Mouse (Mus musculus): ENCODE results near the gene Vwf. TPM values are rescaled to one million over a fixed set of nuclear protein-coding genes. Genes with fewer than 3 reads are reported as not detected.

The Vwf gene
- polyA plus RNA-seq, 1 experiment from 2014 or later = 15.9 TPM

GRCm38 (mm10) chr6:125661106-125661877 lies 114.7 kb downstream of the Vwf start:
- no peak overlapping the region for H3K27ac ChIP-seq
- H3K79me2 ChIP-seq (ENCODE audit: inconsistent target) = no peaks in the 10 kb centered on the region
- WGBS (ENCODE audit: missing documents) = 62% methylated on average over 13 of the region's 14 CpGs
- no peaks in the 10 kb centered on the region for H3K36me3 ChIP-seq (ENCODE audit: inconsistent target)
- H3K4me3 ChIP-seq (ENCODE audit: inconsistent target) = no peak overlapping the region

GRCm38 (mm10) chr6:125663906-125664305 lies 117.3 kb downstream of the Vwf start:
- WGBS (ENCODE audit: missing documents) = 87% methylated on average over 2 of the region's 2 CpGs
- no peak overlapping the region for H3K4me3 ChIP-seq (ENCODE audit: inconsistent target)
- no peak overlapping the region for H3K27ac ChIP-seq
- H3K79me2 ChIP-seq (ENCODE audit: inconsistent target) = no peaks in the 10 kb centered on the region
- no peaks in the 10 kb centered on the region for H3K36me3 ChIP-seq (ENCODE audit: inconsistent target)

GRCm38 (mm10) chr6:125671835-125672234 lies 125.3 kb downstream of the Vwf start:
- H3K36me3 ChIP-seq (ENCODE audit: inconsistent target) = no peaks in the 10 kb centered on the region
- WGBS (ENCODE audit: missing documents) = 91% methylated on average over 3 of the region's 3 CpGs
- H3K27ac ChIP-seq = no peak overlapping the region
- no peak overlapping the region for H3K4me3 ChIP-seq (ENCODE audit: inconsistent target)
- H3K79me2 ChIP-seq (ENCODE audit: inconsistent target) = no peaks in the 10 kb centered on the region

GRCm38 (mm10) chr6:125678492-125678891 lies 131.9 kb downstream of the Vwf start:
- Histone ChIP-seq H3K36me3 (ENCODE audit: inconsistent target) (0 out of 2 replicates have a peak, but pooled peaks cover 9% of the 10 kb centered on the region), H3K27ac (no peak overlapping the region), H3K4me3 (ENCODE audit: inconsistent target) (no peak overlapping the region), H3K79me2 (ENCODE audit: inconsistent target) (no peaks in the 10 kb centered on the region)
- WGBS (ENCODE audit: missing documents) = 45% methylated on average over 1 of the region's 1 CpGs

- H3K36me3 ChIP-seq (ENCODE audit: inconsistent target) = 0 out of 2 replicates have a peak, but pooled peaks cover 9% of the 10 kb centered on the region
- 94% methylated on average over 11 of the region's 11 CpGs for WGBS (ENCODE audit: missing documents)
Observed at GRCm38 (mm10) chr6:125680613-125681012, 134.0 kb downstream of the Vwf start.

GRCm38 (mm10) chr6:125685420-125685819 lies 138.8 kb downstream of the Vwf start:
- Histone ChIP-seq H3K36me3 (ENCODE audit: inconsistent target) (no peaks in the 10 kb centered on the region), H3K4me3 (ENCODE audit: inconsistent target) (no peak overlapping the region), H3K79me2 (ENCODE audit: inconsistent target) (no peaks in the 10 kb centered on the region), H3K27ac (peak overlapping the region; percentile 38)

More at GRCm38 (mm10) chr6:125680613-125681012, 134.0 kb downstream of the Vwf start:
- Histone ChIP-seq H3K4me3 (ENCODE audit: inconsistent target) (no peak overlapping the region), H3K79me2 (ENCODE audit: inconsistent target) (no peaks in the 10 kb centered on the region), H3K27ac (no peak overlapping the region)

- Histone ChIP-seq H3K4me3 (ENCODE audit: inconsistent target) (no peak overlapping the region), H3K27ac (no peak overlapping the region), H3K36me3 (ENCODE audit: inconsistent target) (no peaks in the 10 kb centered on the region), H3K79me2 (ENCODE audit: inconsistent target) (no peaks in the 10 kb centered on the region)
- 93% methylated on average over 1 of the region's 1 CpGs for WGBS (ENCODE audit: missing documents)
Observed at GRCm38 (mm10) chr6:125687986-125688385, 141.4 kb downstream of the Vwf start.

GRCm38 (mm10) chr6:125690057-125690703 lies 143.6 kb downstream of the Vwf start, which contains the start of gene Ano2:
Ano2 (plus strand) TSS chr6:125690419.
- Histone ChIP-seq H3K36me3 (ENCODE audit: inconsistent target) (no peaks in the 10 kb centered on the region), H3K27ac (no peak within 1 kb of the TSS), H3K4me3 (ENCODE audit: inconsistent target) (no peak within 1 kb of the TSS), H3K79me2 (ENCODE audit: inconsistent target) (no peaks in the 10 kb centered on the region)
- WGBS (ENCODE audit: missing documents) = 77% methylated on average over 20 of the region's 20 CpGs

- no peak overlapping the region for H3K27ac ChIP-seq
- no peaks in the 10 kb centered on the region for H3K79me2 ChIP-seq (ENCODE audit: inconsistent target)
- H3K4me3 ChIP-seq (ENCODE audit: inconsistent target) = no peak overlapping the region
- 35% methylated on average over 2 of the region's 2 CpGs for WGBS (ENCODE audit: missing documents)
- no peaks in the 10 kb centered on the region for H3K36me3 ChIP-seq (ENCODE audit: inconsistent target)
Observed at GRCm38 (mm10) chr6:125701146-125701545, 154.6 kb downstream of the Vwf start.

GRCm38 (mm10) chr6:125711261-125711660 lies 164.7 kb downstream of the Vwf start:
- 89% methylated on average over 15 of the region's 16 CpGs for WGBS (ENCODE audit: missing documents)
- no peaks in the 10 kb centered on the region for H3K36me3 ChIP-seq (ENCODE audit: inconsistent target)

GRCm38 (mm10) chr6:125726408-125726807 lies 179.8 kb downstream of the Vwf start:
- 84% methylated on average over 2 of the region's 2 CpGs for WGBS (ENCODE audit: missing documents)
- Histone ChIP-seq H3K79me2 (ENCODE audit: inconsistent target) (no peaks in the 10 kb centered on the region), H3K36me3 (ENCODE audit: inconsistent target) (no peaks in the 10 kb centered on the region), H3K27ac (no peak overlapping the region), H3K4me3 (ENCODE audit: inconsistent target) (no peak overlapping the region)

More at GRCm38 (mm10) chr6:125711261-125711660, 164.7 kb downstream of the Vwf start:
- Histone ChIP-seq H3K27ac (no peak overlapping the region), H3K4me3 (ENCODE audit: inconsistent target) (no peak overlapping the region), H3K79me2 (ENCODE audit: inconsistent target) (no peaks in the 10 kb centered on the region)

- no peaks in the 10 kb centered on the region for H3K79me2 ChIP-seq (ENCODE audit: inconsistent target)
- no peak overlapping the region for H3K4me3 ChIP-seq (ENCODE audit: inconsistent target)
- no peak overlapping the region for H3K27ac ChIP-seq
- H3K36me3 ChIP-seq (ENCODE audit: inconsistent target) = no peaks in the 10 kb centered on the region
- 65% methylated on average over 5 of the region's 5 CpGs for WGBS (ENCODE audit: missing documents)
Observed at GRCm38 (mm10) chr6:125727484-125727911, 180.9 kb downstream of the Vwf start.

GRCm38 (mm10) chr6:125729471-125729870 lies 182.9 kb downstream of the Vwf start:
- H3K4me3 ChIP-seq (ENCODE audit: inconsistent target) = no peak overlapping the region
- H3K27ac ChIP-seq = no peak overlapping the region
- H3K36me3 ChIP-seq (ENCODE audit: inconsistent target) = no peaks in the 10 kb centered on the region
- WGBS (ENCODE audit: missing documents) = 85% methylated on average over 4 of the region's 6 CpGs
- no peaks in the 10 kb centered on the region for H3K79me2 ChIP-seq (ENCODE audit: inconsistent target)

GRCm38 (mm10) chr6:125729986-125730535 lies 183.5 kb downstream of the Vwf start:
- Histone ChIP-seq H3K4me3 (ENCODE audit: inconsistent target) (no peak overlapping the region), H3K79me2 (ENCODE audit: inconsistent target) (no peaks in the 10 kb centered on the region), H3K36me3 (ENCODE audit: inconsistent target) (no peaks in the 10 kb centered on the region), H3K27ac (no peak overlapping the region)
- 81% methylated on average over 11 of the region's 11 CpGs for WGBS (ENCODE audit: missing documents)

All from macrophage (primary cell).